Mouse (Mus musculus) hindbrain, embryonic 14.5 days (tissue): ENCODE data around the gene Drd4. TPM values are rescaled to one million over a fixed set of nuclear protein-coding genes. Genes with fewer than 3 reads are reported as not detected.
A peak's percentile ranks its signal among the peaks of the same experiment; 100 is the strongest.

Source experiments
- ATAC-seq: fragments of 200-750 bp; cut with Nextera tagmentation; 2 replicates; pipeline ENCODE4 v1.8.0; 2017; ENCODE audit warnings: moderate number of reproducible peaks, mild to moderate bottlenecking, moderate TSS enrichment, moderate library complexity; ENCODE audit not compliant: low FRiP score
- DNase-seq: peaks from one replicate; pipeline ENCODE4 v3.0.0-alpha.2; 2015; ENCODE audit warnings: low spot score
- H3K27ac ChIP-seq: fragments of 300-500 bp; sonication (generic); 2 replicates; pipeline ENCODE4 v1.5.1; 2014; ENCODE audit warnings: mild to moderate bottlenecking, moderate library complexity
- H3K27me3 ChIP-seq: fragments of 300-500 bp; sonication (generic); 2 replicates; pipeline ENCODE4 v1.6.1; 2014; ENCODE audit warnings: mild to moderate bottlenecking, low read length, mixed read lengths; ENCODE audit not compliant: control insufficient read depth, insufficient read depth
- H3K36me3 ChIP-seq: fragments of 300-500 bp; sonication (generic); replicated peaks from 2 replicates; pipeline ENCODE4 v1.6.1; 2014; ENCODE audit not compliant: control insufficient read depth, insufficient read depth
- H3K4me1 ChIP-seq: fragments of 300-500 bp; sonication (generic); replicated peaks from 2 replicates; pipeline ENCODE4 v1.6.1; 2014; ENCODE audit warnings: antibody characterized with exemption, low read length, mixed read lengths; ENCODE audit not compliant: control insufficient read depth, insufficient read depth
- H3K4me2 ChIP-seq: fragments of 300-500 bp; sonication (generic); replicated peaks from 2 replicates; pipeline ENCODE4 v1.6.1; 2014; ENCODE audit warnings: mild to moderate bottlenecking, moderate library complexity
- H3K4me3 ChIP-seq: fragments of 300-500 bp; sonication (generic); replicated peaks from 2 replicates; pipeline ENCODE4 v1.5.1; 2014; ENCODE audit warnings: mild to moderate bottlenecking, low read length
- H3K9ac ChIP-seq: fragments of 300-500 bp; sonication (generic); 2 replicates; pipeline ENCODE4 v1.6.1; 2014
- H3K9me3 ChIP-seq: fragments of 300-500 bp; sonication (generic); 2 replicates; pipeline ENCODE4 v1.6.1; 2016; ENCODE audit warnings: low read length; ENCODE audit not compliant: control insufficient read depth
- WGBS: fragments of 180-500 bp; shearing (Covaris S2); extraction: QIAGEN DNeasy Blood & Tissue Kit; methylation state at CpG from one replicate; pipeline ENCODE4 v1.1.7; 2014; 5-methylcytosine and 5-hydroxymethylcytosine counted together
- polyA plus RNA-seq: library from polyadenylated mRNA; unstranded; fragments of >200 nt; fragmentation: Nextera tagmentation; extraction: Ambion mirVana; gene quantifications from 2 replicates; pipeline ENCODE4 v1.2.1, GENCODE M21; 2014

The Drd4 gene
- polyA plus RNA-seq, 1 experiment from 2014 or later: 0.88 TPM

DNA sequence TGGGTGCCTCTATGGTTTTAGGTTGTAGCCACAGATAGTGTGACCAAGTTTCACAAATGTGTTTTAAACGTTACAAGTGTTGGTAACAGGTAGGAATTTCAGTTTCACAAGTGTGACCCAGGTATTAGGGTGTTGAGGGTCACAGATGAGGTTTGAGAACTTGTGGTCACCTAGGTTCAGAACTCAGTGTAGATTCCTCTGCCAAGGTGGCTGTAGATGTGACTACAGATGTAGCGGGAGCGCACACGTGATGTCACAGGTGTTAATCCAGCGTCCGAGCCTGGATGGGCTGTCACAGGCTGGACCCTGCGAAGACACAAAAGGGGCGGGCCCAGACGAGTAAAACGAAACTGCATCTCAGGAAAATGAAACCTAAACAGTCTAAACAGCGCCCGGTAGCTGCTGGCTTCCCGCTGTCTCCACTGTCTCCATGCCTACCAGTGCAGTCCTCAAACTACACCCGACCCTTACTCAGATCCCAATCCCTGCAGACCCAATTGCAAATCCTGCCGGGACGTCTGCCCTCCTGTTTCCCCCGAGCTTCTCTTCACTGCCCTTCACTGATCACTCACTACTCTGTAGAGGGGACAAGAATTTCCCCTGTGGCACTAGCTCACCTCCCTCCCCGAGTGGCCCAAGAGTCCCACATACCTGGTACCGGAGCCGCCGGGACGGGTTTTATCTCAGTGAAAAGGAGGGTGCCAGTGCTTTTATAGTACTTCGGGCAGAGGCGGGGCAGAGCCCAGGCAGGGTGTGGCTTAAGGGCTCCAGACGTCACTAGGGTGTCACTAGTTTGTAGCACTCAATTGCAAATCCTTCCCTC, 25.9 kb upstream of the Drd4 start, which contains the start of gene Irf7:
Gene Irf7 (minus strand): TSS at position 743 of the 823 bp plus-strand sequence.
- Histone ChIP-seq H3K36me3 (peaks cover 36% of the 10 kb centered on the region), H3K27me3 (no peaks in the 10 kb centered on the region), H3K9me3 (no peaks in the 10 kb centered on the region), H3K4me2 (peak within 1 kb of the TSS; percentile 49), H3K27ac (no peak within 1 kb of the TSS), H3K4me1 (0 out of 2 replicates have a peak, but pooled peaks cover 7% of the 10 kb centered on the region), H3K9ac (peak within 1 kb of the TSS; percentile 33; the same call in 1 of the 2 replicates), H3K4me3 (peak within 1 kb of the TSS; percentile 22)
- DNase-seq (no peak), ATAC-seq (peak; percentile 49; the same call in 1 of the 2 replicates)
- WGBS: 18% methylated on average over 25 of the region's 25 CpGs

DNA sequence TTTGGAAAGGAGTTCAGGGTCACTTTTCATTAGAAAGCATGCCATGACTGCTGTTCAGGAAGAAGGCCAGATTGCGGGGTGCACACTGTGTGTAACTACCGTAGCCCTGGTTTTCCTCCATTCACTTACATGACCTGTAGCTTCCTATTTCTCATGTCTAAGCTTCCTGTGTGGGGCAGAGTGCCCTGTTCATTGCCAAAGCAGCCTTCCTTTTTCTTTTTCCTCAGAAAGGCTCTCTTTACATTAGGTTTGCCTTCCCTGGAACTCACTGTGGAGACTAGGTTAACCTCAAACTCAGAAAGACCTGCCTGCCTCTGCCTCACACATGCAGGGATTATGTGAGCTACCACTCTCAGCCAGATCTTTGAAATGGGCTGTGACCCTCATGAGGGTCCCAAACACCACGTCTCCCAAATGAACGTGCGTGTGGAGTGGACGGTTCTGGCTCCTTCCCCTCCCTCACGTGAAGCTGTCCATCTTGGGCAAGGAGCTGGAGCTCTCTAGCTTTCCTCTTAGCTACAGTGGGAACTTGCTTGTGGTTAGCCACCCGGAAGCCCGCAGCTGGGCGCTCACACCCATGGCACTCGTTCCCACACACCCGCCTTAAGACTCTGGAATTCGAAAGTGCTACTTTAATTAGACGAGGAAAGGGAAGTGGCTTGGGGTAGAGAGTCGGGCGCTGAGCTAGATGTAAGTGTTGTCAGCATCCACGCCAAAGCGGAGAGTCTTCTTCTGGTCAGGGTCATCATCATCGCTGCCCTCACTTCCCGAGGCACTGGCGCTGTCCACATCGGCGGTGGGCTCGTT, 23.1 kb upstream of the Drd4 start:
- 77% methylated on average over 24 of the region's 24 CpGs for WGBS
- ATAC-seq (no peak), DNase-seq (no peak)
- 0 out of 2 replicates have a peak, but pooled peaks cover 7% of the 10 kb centered on the region for H3K4me1 ChIP-seq
- no peak overlapping the region for H3K27ac ChIP-seq
- no peaks in the 10 kb centered on the region for H3K27me3 ChIP-seq
- no peak overlapping the region for H3K4me2 ChIP-seq
- H3K9ac ChIP-seq: no peak overlapping the region
- H3K9me3 ChIP-seq: no peaks in the 10 kb centered on the region
- peaks cover 9% of the 10 kb centered on the region for H3K36me3 ChIP-seq
- H3K4me3 ChIP-seq: no peak overlapping the region

DNA sequence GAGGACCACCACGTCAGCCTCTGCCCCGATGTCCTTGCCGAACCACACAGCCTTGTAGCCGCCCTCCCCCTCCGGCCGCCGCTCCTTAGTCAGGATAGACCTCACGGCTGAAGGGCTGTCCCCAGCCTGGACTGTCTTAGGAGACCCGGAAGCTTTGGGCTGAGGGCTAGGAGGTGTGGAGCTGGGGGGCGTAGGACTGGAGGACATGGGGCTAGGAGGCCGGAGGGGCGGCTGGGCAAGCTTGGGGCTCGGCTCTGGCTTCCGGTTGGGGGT, 22.6 kb upstream of the Drd4 start:
- Histone ChIP-seq H3K9me3 (no peaks in the 10 kb centered on the region), H3K27me3 (no peaks in the 10 kb centered on the region), H3K36me3 (peaks cover 3% of the 10 kb centered on the region), H3K4me2 (no peak overlapping the region), H3K9ac (no peak overlapping the region), H3K27ac (no peak overlapping the region), H3K4me3 (no peak overlapping the region), H3K4me1 (0 out of 2 replicates have a peak, but pooled peaks cover 7% of the 10 kb centered on the region)
- no peak for DNase-seq
- 84% methylated on average over 14 of the region's 14 CpGs for WGBS
- no peak for ATAC-seq

DNA sequence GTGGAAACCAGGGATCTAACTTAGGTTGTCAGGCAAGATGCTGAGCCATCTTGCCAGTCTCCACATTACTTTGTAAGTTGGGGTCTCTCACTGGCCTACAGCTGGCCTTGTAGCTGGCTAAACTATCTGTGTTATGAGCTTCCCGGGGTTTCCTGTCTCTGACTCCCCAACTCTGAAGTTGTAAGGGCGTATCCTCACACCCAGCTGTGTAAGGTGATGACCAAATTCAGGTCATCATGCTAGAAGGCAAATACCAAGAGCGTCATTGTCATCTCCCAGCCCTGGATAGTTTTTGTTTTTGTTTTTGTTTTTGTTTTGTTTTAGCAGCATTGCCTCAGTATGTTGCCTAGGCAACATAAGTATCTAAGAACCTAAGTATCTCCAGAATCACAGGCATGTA, 21.2 kb upstream of the Drd4 start:
- Histone ChIP-seq H3K36me3 (no peaks in the 10 kb centered on the region), H3K4me3 (no peak overlapping the region), H3K27me3 (no peaks in the 10 kb centered on the region), H3K4me2 (no peak overlapping the region), H3K9me3 (no peaks in the 10 kb centered on the region), H3K4me1 (0 out of 2 replicates have a peak, but pooled peaks cover 5% of the 10 kb centered on the region), H3K27ac (no peak overlapping the region), H3K9ac (no peak overlapping the region)
- ATAC-seq: no peak
- no peak for DNase-seq
- WGBS: 85% methylated on average over 3 of the region's 3 CpGs

DNA sequence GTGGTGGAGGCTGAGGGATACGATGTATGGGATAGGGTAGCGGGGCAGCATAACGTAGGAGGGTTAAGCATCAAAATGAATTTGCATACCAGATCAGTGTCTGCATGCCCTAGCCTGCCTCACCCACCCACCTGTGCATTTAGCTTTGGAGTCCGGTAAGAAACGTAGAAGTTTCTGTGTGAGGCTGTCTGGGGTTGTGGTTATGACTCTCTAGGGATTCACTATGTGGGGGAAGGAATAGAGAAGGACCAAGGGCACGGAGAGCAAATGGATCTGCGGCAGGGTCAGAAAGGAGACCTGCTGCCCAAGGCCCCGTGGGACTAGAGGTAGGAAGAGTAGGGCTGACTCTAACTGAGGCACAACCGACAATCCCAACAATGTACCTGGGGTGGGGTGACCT, 16.4 kb upstream of the Drd4 start:
- Histone ChIP-seq H3K27me3 (no peaks in the 10 kb centered on the region), H3K36me3 (no peaks in the 10 kb centered on the region), H3K4me3 (no peak overlapping the region), H3K9me3 (no peaks in the 10 kb centered on the region), H3K27ac (no peak overlapping the region), H3K4me2 (no peak overlapping the region), H3K9ac (no peak overlapping the region), H3K4me1 (peaks cover 9% of the 10 kb centered on the region; the same call in 1 of the 2 replicates)
- DNase-seq (no peak), ATAC-seq (no peak)
- 82% methylated on average over 9 of the region's 9 CpGs for WGBS

DNA sequence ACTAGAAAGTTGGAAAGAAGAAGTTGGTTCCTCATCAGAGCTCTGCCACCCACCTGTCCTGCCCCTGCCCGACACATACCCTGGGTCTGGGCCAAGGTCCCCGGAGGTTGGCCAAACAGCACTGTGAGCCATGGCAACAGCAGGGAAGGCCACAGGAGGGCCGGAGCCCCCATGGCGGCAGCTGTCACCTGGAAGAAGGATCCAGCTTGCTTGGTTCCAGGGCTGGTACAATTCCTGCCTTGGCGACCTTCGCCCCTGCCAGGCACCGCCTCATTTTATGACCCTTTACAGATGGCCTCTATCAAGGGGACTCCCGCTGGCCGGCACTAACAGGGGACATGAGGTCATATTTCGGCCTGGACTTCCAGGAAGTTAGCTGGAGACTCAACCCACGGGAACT, 15.3 kb upstream of the Drd4 start, which contains the start of gene Cdhr5:
Gene Cdhr5 (minus strand): TSS at position 241 of the 400 bp plus-strand sequence.
- Histone ChIP-seq H3K27me3 (no peaks in the 10 kb centered on the region), H3K36me3 (no peaks in the 10 kb centered on the region), H3K4me3 (no peak within 1 kb of the TSS), H3K9me3 (no peaks in the 10 kb centered on the region), H3K4me1 (peaks cover 9% of the 10 kb centered on the region; the same call in 1 of the 2 replicates), H3K27ac (no peak within 1 kb of the TSS), H3K4me2 (no peak within 1 kb of the TSS), H3K9ac (no peak within 1 kb of the TSS)
- no peak for ATAC-seq
- no peak for DNase-seq
- 75% methylated on average over 11 of the region's 11 CpGs for WGBS

DNA sequence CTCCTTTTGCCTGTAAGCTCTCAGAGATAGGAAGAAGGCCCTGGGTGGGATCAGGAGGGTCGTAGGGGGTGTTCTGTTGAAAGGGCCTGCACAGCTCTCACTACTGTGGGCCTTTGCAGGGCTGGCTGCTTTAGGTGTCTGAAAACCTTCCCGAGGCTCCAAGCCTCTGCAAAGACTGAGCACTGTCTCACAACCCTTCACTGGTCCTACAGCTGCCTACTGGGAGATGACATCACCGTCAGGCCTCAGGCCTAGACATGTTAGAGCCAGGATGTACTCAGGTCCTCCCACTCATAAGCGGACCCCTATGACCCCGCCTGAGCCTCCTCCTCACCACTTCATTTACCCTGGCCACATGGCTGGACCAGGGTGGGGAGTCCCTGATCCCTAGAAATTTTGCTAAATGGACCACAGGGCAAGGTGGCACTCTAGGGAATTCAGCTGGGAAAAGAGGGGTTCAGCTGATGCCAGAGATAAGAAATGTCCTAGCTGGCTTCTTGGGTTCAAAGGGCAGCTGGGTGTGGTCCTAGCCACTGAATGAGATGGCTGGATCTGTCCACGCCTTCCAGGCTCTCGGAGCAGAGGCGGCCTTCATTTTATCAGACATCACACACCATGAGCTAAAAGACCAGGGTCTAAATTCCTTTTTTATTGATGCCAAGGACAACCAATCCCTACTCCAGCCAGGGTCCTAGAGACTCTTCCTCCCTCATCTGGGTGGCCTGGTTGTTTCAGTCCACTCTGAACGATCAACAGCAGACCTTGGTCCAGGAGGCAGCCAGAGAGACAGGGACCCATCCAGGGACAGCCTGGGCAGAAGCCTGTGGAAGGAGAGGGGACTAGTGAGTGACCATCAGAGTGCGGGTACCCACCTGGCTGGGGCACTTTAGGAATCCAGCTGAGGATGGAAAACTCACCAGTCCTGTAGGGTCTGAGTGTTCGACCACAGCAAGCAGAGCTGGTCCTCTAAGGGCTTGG, 13.8 kb upstream of the Drd4 start:
- Histone ChIP-seq H3K36me3 (no peaks in the 10 kb centered on the region), H3K9ac (0 out of 2 replicates have a peak overlapping the region, but pooled peaks have one; percentile 65), H3K4me3 (no peak overlapping the region), H3K27ac (no peak overlapping the region), H3K4me2 (peak overlapping the region; percentile 97), H3K9me3 (no peaks in the 10 kb centered on the region), H3K27me3 (no peaks in the 10 kb centered on the region), H3K4me1 (peaks cover 9% of the 10 kb centered on the region; the same call in 1 of the 2 replicates)
- no peak for DNase-seq
- ATAC-seq: no peak
- 78% methylated on average over 11 of the region's 11 CpGs for WGBS

DNA sequence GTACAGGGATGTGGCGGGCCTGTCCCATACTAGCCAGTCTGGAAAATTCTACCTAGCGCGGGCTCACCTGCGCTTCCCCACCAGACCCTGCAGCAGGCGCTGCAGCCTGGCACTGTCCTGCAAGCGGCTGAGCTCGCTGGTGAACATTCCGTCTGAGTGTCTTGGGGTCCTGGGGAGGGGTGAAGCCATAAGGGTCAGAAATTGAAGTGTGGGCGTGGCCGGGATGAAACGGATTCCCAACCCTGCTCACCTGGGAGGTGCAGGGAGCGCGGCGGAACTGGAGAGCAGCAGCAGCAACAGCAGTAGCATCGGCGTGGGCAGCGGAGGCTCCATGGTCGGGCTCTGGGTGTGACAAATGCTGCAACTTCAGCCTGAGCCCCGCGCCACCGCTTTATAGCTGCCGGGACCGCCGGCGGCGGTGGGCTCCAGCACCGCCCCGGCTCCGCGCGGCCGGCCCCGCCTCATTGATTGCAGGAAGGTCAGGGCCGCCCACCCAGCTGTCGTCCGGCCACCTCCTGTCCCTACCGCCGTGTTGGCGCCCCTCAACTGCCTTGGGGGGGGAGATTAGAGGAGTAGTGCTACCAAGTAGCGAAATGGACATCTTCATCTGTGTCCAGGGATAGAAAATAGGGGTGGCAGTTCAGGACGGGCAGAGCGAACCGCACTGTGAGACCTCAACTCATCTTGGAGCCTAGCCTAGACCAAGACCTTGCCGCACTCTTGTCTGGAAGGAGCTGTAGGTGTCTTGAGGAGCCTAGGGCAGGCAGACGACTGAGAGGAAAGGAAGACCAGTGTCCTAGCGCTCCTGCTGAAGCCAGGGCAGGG, 12.8 kb upstream of the Drd4 start, which contains the start of gene Sct:
Gene Sct (minus strand): TSS at position 368 of the 825 bp plus-strand sequence.
- Histone ChIP-seq H3K27ac (no peak within 1 kb of the TSS), H3K9me3 (no peaks in the 10 kb centered on the region)

More for the DNA sequence above, 12.8 kb upstream of the Drd4 start, which contains the start of gene Sct:
- H3K27me3 ChIP-seq: no peaks in the 10 kb centered on the region
- WGBS: 3% methylated on average over 44 of the region's 46 CpGs
- H3K4me1 ChIP-seq: peaks cover 9% of the 10 kb centered on the region; the same call in 1 of the 2 replicates
- H3K9ac ChIP-seq: peak within 1 kb of the TSS; percentile 65
- DNase-seq (peak; percentile 50), ATAC-seq (peak; percentile 79)
- no peaks in the 10 kb centered on the region for H3K36me3 ChIP-seq
- H3K4me2 ChIP-seq: peak within 1 kb of the TSS; percentile 97
- peak within 1 kb of the TSS; percentile 42 for H3K4me3 ChIP-seq
